Mouse (Mus musculus) heart, postnatal 10 days (tissue): ENCODE data around the gene 4930444G20Rik. TPM values are rescaled to one million over a fixed set of nuclear protein-coding genes. Genes with fewer than 3 reads are reported as not detected.
"Not testable (repeated sequence)": the region's sequence is repeated elsewhere in the genome, so short reads cannot be mapped to it uniquely, and the experiment has no call there.

Experiments used
- DNase-seq, 2 experiments: peaks; one replicate each; pipeline ENCODE4 v3.0.0; 2021
- intact Hi-C: fragments of 180-260 bp; cut with DNase I; formaldehyde crosslinking; loops from one replicate; pipeline ENCODE4 v1.15.1; 2025
- total RNA-seq, 2 experiments: library from RNA; stranded (reverse); gene quantifications; 2 replicates each; pipeline ENCODE4 v1.2.3; 2021

Gene 4930444G20Rik
- total RNA-seq = not detected

- intact Hi-C loops, DNase-seq: not testable (repeated sequence)
These were observed at the start of gene 4930444G20Rik for GRCm38 (mm10) chr10:22067979-22068378. TSS of gene 4930444G20Rik (minus strand) at chr10:22068079.

GRCm38 (mm10) chr10:22074531-22074930 is 6.7 kb upstream of the 4930444G20Rik start:
- intact Hi-C loops = no loop called here
- DNase-seq = no peak

GRCm38 (mm10) chr10:22072739-22073138 is 4.9 kb upstream of the 4930444G20Rik start:
- DNase-seq = peak in 1 of 2 experiments; percentile 4
- intact Hi-C loops = no loop called here

- no peak for DNase-seq
- intact Hi-C loops = no loop called here
These were observed 2.7 kb upstream of the 4930444G20Rik start for GRCm38 (mm10) chr10:22070576-22070975.

GRCm38 (mm10) chr10:22070168-22070567 is 2.3 kb upstream of the 4930444G20Rik start:
- no peak for DNase-seq
- intact Hi-C loops = no loop called here

- no peak for DNase-seq
- intact Hi-C loops = no loop called here
These were observed 8.5 kb downstream of the 4930444G20Rik start for GRCm38 (mm10) chr10:22059415-22059814.

- intact Hi-C loops = no loop called here
- peak in 1 of 2 experiments; percentile 7 for DNase-seq
These were observed 8.9 kb downstream of the 4930444G20Rik start for GRCm38 (mm10) chr10:22059026-22059325.

- peak; percentile 83 to 87 for DNase-seq
- intact Hi-C loops = no loop called here
These were observed 9.5 kb downstream of the 4930444G20Rik start for GRCm38 (mm10) chr10:22058218-22059025.

- DNase-seq = no peak
- intact Hi-C loops = no loop called here
These were observed 12.6 kb downstream of the 4930444G20Rik start for GRCm38 (mm10) chr10:22055308-22055707.

GRCm38 (mm10) chr10:22036256-22036655 is 31.6 kb downstream of the 4930444G20Rik start:
- peak; percentile 59 to 74 for DNase-seq
- intact Hi-C loops = loop anchor here (1.0 to 5.0 kb wide), 3 partner anchors 106 to 543 kb away; no protein-coding TSS in a partner anchor

- peak; percentile 15 to 54 for DNase-seq
- intact Hi-C loops = loop anchor here (1.0 kb wide), 1 partner anchor 446 kb away; no protein-coding TSS in a partner anchor
These were observed 33.6 kb downstream of the 4930444G20Rik start for GRCm38 (mm10) chr10:22034303-22034702.

GRCm38 (mm10) chr10:22018618-22019017 is 49.3 kb downstream of the 4930444G20Rik start:
- intact Hi-C loops = no loop called here
- no peak for DNase-seq

GRCm38 (mm10) chr10:22017469-22018159 is 50.3 kb downstream of the 4930444G20Rik start:
- intact Hi-C loops = no loop called here
- DNase-seq = no peak

Other genes with a start within 250 kb of the 4930444G20Rik start
- 100 to 1,000 TPM in 1 of 2 experiments, 10 to 100 TPM in 1; 66.4 to 121 TPM for gene Sgk1, start 185.9 kb downstream of the 4930444G20Rik start, total RNA-seq
- gene E030030I06Rik, start 81.2 kb upstream of the 4930444G20Rik start, total RNA-seq = 1 to 10 TPM; 1.5 to 2.2 TPM
- gene Raet1e, start 90.5 kb upstream of the 4930444G20Rik start, total RNA-seq = under 1 TPM; 0.45 to 0.57 TPM
- gene H60b, start 90.5 kb upstream of the 4930444G20Rik start, total RNA-seq = not detected